Comparison of ENCODE assay signal across 8 mouse cellular contexts in genomic region chr10:8518141-8519013, GRCm38 (mm10). TPM values are rescaled to one million over a fixed set of nuclear protein-coding genes. Genes with fewer than 3 reads are reported as not detected.
DNase-seq lines count a peak whose midpoint lies in the region; ATAC-seq and TF ChIP-seq lines count a peak whose summit lies in the region.

TSS of gene Ust (minus strand) at chr10:8518825.

- TF ChIP-seq CTCF in Patski (IDR thresholded peaks at IDR 0.05) = no peak

- no peaks in the 10 kb centered on the region for H3K36me3 ChIP-seq in hindbrain, embryonic 11.5 days (ENCODE audit: control insufficient read depth, insufficient read depth, low read length)

- H3K9ac ChIP-seq in hindbrain, embryonic 11.5 days (ENCODE audit: low read depth, low read length) = peak within 1 kb of the TSS; percentile 79

- peak within 1 kb of the TSS; percentile 94 for H3K4me2 ChIP-seq in hindbrain, embryonic 11.5 days (replicated peaks; ENCODE audit: low read depth, low read length)

- CTCF ChIA-PET in Patski (lab: Charles Lee) = interaction anchor here (1.0 kb wide), 2 partner anchors 11 to 13 kb away, joined by 3 to 4 read pairs; no protein-coding TSS in a partner anchor

- 0 out of 2 replicates have a peak, but pooled peaks cover 5% of the 10 kb centered on the region for H3K4me1 ChIP-seq in hindbrain, embryonic 11.5 days (replicated peaks; ENCODE audit: control insufficient read depth, insufficient read depth, low read length)

- WGBS in hindbrain, embryonic 11.5 days = under 1% methylated on average over 48 of the region's 78 CpGs

- DNase-seq in Patski (ENCODE audit: low read depth, low spot score) = no peak
- peak; percentile 89 for DNase-seq in cerebellum, adult 9-11 months
- DNase-seq in frontal cortex, postnatal 14 days (ENCODE audit: low spot score in 2 of 2) = peak; percentile 32 to 44
- DNase-seq in hindbrain, embryonic 11.5 days (ENCODE audit: low spot score) = peak; percentile 82
- DNase-seq in layer of hippocampus, postnatal 14 days (ENCODE audit: low spot score in 2 of 2) = peak; percentile 64 to 79
- DNase-seq in lung, postnatal 14 days = peak; percentile 80
- DNase-seq in ovary, postnatal 36 days (ENCODE audit: low spot score) = peak; percentile 84
- peak; percentile 60 for DNase-seq in thymus, postnatal 4 days

- H3K27ac ChIP-seq in hindbrain, embryonic 11.5 days (ENCODE audit: low read depth, low read length) = no peak within 1 kb of the TSS

- in situ Hi-C loops in Patski (cut with MboI; ENCODE audit: low pct_unique_long_range_greater_than_20kb) = loop anchor here (5.0 to 25.0 kb wide), 3 partner anchors 196 to 706 kb away; no protein-coding TSS in a partner anchor

- ATAC-seq in Patski = peak; percentile 87
- ATAC-seq in hindbrain, embryonic 11.5 days (ENCODE audit: low FRiP score) = peak; percentile 93

- H3K27me3 ChIP-seq in Patski = no peaks in the 10 kb centered on the region
- H3K27me3 ChIP-seq in hindbrain, embryonic 11.5 days (ENCODE audit: control insufficient read depth, insufficient read depth, low read length) = peaks cover 5% of the 10 kb centered on the region; the same call in 1 of the 2 replicates

- no peaks in the 10 kb centered on the region for H3K9me3 ChIP-seq in hindbrain, embryonic 11.5 days (ENCODE audit: control insufficient read depth, low read length)

- peak within 1 kb of the TSS; percentile 76 for H3K4me3 ChIP-seq in hindbrain, embryonic 11.5 days (ENCODE audit: low read depth, low read length)

- POLR2A ChIA-PET in Patski (lab: Charles Lee) = no interaction called here

RNA-seq across cellular contexts. Expression of gene Ust, which starts in this region (rescaled TPM):
- polyA plus RNA-seq in Patski (2021) = 4.7 TPM
- 3.2 and 3.8 TPM in 2 replicates for polyA plus RNA-seq in hindbrain, embryonic 11.5 days (2014; fragmentation: Nextera tagmentation; extraction: Ambion mirVana)
- 10 to 100 TPM; 69.9 to 72.9 TPM for total RNA-seq in layer of hippocampus, postnatal 14 days (2021)
